Mouse (Mus musculus) ES-E14 (cell line): Measurements from ENCODE around the gene Ttc4. TPM values are rescaled to one million over a fixed set of nuclear protein-coding genes. Genes with fewer than 3 reads are reported as not detected.
A peak's percentile ranks its signal among the peaks of the same experiment; 100 is the strongest.

Experiments used
- DNase-seq: peaks from one replicate; pipeline ENCODE4 v3.0.0-alpha.2; 2013; ENCODE audit warnings: low read depth, low spot score
- H3K27ac ChIP-seq: 2 replicates; pipeline ENCODE4 v1.5.1; 2012; ENCODE audit warnings: low read depth, mild to moderate bottlenecking, low read length, moderate library complexity, mixed read lengths; ENCODE audit not compliant: poor library complexity, insufficient read depth, severe bottlenecking
- H3K36me3 ChIP-seq: 2 replicates; pipeline ENCODE4 v1.6.1; 2012; ENCODE audit warnings: mild to moderate bottlenecking, low read length, moderate library complexity, mixed read lengths; ENCODE audit not compliant: control insufficient read depth, poor library complexity, insufficient read depth, severe bottlenecking
- H3K4me1 ChIP-seq, 2 experiments: fragments of 150-350 bp in 1 of 2; sonication (generic) in 1 of 2; 2 replicates each; pipeline ENCODE4 v1.6.1; 2012; ENCODE audit warnings: low read length in 2 of 2, mild to moderate bottlenecking in 1 of 2, mixed read lengths in 1 of 2; ENCODE audit not compliant: control insufficient read depth in 2 of 2, insufficient read depth in 2 of 2, poor library complexity in 1 of 2
- H3K4me3 ChIP-seq, 2 experiments: fragments of 150-350 bp in 1 of 2; sonication (generic) in 1 of 2; 2 replicates each; pipeline ENCODE4 v1.5.1; 2012; ENCODE audit warnings: low read length in 2 of 2, low read depth in 1 of 2, mild to moderate bottlenecking in 1 of 2, mixed read lengths in 1 of 2; ENCODE audit not compliant: insufficient read depth in 1 of 2, poor library complexity in 1 of 2, severe bottlenecking in 1 of 2
- H3K9ac ChIP-seq: 2 replicates; pipeline ENCODE4 v1.6.1; 2012; ENCODE audit warnings: low read depth, mild to moderate bottlenecking, low read length, mixed read lengths; ENCODE audit not compliant: poor library complexity, insufficient read depth, severe bottlenecking
- H3K9me3 ChIP-seq: fragments of 150-350 bp; sonication (generic); 2 replicates; pipeline ENCODE4 v1.6.1; 2012; ENCODE audit warnings: low read depth, mild to moderate bottlenecking, low read length; ENCODE audit not compliant: control insufficient read depth, insufficient read depth
- CHD2 ChIP-seq: IDR thresholded peaks from 2 replicates; pipeline ENCODE4 v1.6.1; 2014; ENCODE audit warnings: mild to moderate bottlenecking, low read depth, low read length, inconsistent platforms
- HCFC1 ChIP-seq: IDR thresholded peaks from 2 replicates; pipeline ENCODE4 v1.6.1; 2012; ENCODE audit warnings: low read length, inconsistent platforms, borderline replicate concordance; ENCODE audit not compliant: insufficient read depth
- MAFK ChIP-seq: IDR thresholded peaks from 2 replicates; pipeline ENCODE4 v1.6.1; 2014; ENCODE audit warnings: mild to moderate bottlenecking, low read depth, low read length, inconsistent platforms; ENCODE audit not compliant: insufficient read depth
- ZC3H11A ChIP-seq: IDR thresholded peaks from 2 replicates; pipeline ENCODE4 v1.6.1; 2012; ENCODE audit warnings: low read depth, mild to moderate bottlenecking, inconsistent platforms, low read length, borderline replicate concordance
- ZNF384 ChIP-seq: IDR thresholded peaks from 2 replicates; pipeline ENCODE4 v1.6.1; 2012; ENCODE audit warnings: low read depth, low read length, inconsistent platforms
- in situ Hi-C, 2 experiments: fragments of 600-800 bp; cut with MboI; formaldehyde crosslinking; loops; one replicate each; pipeline ENCODE4 v1.15.1; 2025; ENCODE audit warnings: low sequenced_read_pairs in 2 of 2, inconsistent platforms in 1 of 2; ENCODE audit not compliant: unreplicated experiment in 2 of 2
- total RNA-seq: library from RNA; depleted of rRNA; stranded (reverse); fragments of 300-350 nt; gene quantifications from 2 replicates; pipeline ENCODE4 v1.2.3, GENCODE M21; 2012

Ttc4 gene
- total RNA-seq, 1 experiment, result 47.1 TPM

DNA sequence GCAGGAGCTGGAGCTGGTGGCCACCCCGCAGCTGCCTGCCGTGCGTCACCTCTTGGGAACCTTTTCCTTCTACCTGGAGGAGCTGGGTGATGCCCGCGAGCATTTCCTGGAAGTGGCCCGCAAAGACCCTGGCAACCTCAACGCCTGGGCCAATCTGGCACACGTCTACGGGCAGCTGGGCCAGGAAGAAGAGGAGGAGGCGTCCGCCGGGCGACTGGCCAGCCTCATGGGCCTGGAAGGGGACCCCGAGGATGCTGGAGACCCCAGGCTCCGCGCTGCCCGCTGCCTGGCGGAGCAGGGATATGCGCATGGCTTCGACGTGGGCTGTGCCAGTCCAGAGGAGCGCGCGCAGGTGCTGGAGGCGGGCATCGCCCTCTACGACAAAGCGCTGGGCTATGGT is 56.0 kb downstream of the Ttc4 start:
- in situ Hi-C loops, result no loop called here
- H3K36me3 ChIP-seq, result no peaks in the 10 kb centered on the region
- no peak overlapping the region for H3K27ac ChIP-seq
- H3K9ac ChIP-seq, result no peak overlapping the region
- no peak for TF ChIP-seq ZC3H11A
- no peak for TF ChIP-seq CHD2
- TF ChIP-seq MAFK, result no peak
- TF ChIP-seq HCFC1, result no peak
- TF ChIP-seq ZNF384, result no peak
- H3K4me3 ChIP-seq, result peak overlapping the region; percentile 53 to 57
- peaks cover 0 to 9% of the 10 kb centered on the region in 2 experiments; a peak in 3 of 4 replicates for H3K4me1 ChIP-seq
- H3K9me3 ChIP-seq, result no peaks in the 10 kb centered on the region
- no peak for DNase-seq

DNA sequence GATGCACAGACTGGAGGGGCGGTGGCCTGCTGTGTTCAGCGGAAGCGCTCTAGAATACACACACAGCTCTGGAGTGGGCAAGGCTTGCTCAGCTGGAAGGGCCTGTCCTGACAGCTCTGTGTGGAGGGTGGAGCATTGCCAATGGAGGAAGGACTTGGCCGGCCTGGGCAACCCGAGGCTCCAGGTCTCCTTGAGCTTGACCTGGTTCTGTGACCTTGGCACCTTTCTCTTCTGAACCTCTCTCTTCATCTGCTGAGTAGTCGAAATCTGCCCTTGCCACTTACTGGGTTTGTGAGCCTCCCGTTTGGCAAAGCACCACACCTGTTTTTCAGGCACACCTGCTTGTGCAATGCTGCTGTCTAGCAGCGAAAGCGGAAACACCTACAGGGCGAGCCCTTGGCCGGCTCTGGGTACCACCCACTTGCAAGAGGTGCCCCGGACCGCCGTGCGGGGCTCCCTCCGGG is 56.7 kb downstream of the Ttc4 start, which contains the start of gene Ttc22:
TSS of gene Ttc22 (plus strand) at position 403 of the 464 bp plus-strand sequence.
- no peak within 1 kb of the TSS for H3K9ac ChIP-seq
- TF ChIP-seq ZNF384 (no peak), ZC3H11A (no peak), MAFK (no peak), HCFC1 (no peak), CHD2 (no peak)
- DNase-seq, result no peak
- H3K4me1 ChIP-seq, result peaks cover 0 to 11% of the 10 kb centered on the region in 2 experiments; a peak in 2 of 4 replicates
- no peak within 1 kb of the TSS for H3K27ac ChIP-seq
- peak within 1 kb of the TSS; percentile 53 to 57 for H3K4me3 ChIP-seq
- in situ Hi-C loops, result no loop called here
- H3K36me3 ChIP-seq, result no peaks in the 10 kb centered on the region
- no peaks in the 10 kb centered on the region for H3K9me3 ChIP-seq

DNA sequence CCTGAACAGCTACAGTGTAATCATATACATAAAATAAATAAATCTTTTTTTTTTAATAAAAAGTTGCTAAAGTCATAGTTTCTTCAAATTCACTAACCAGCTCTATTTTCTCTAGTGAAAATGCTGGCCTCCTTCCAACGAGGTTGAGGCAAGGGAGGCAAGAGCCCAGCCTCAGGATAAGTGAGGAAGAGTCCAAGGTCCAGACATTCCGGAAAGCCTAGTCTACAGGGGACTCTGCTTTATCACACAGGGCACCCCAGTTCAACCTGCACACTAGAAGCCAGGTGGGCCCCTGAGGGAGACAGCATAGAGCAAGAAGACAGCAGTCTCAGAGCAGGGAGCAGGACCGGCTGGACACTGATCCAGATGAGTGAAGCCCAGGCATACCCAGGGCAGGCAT is 57.3 kb downstream of the Ttc4 start:
- H3K36me3 ChIP-seq, result no peaks in the 10 kb centered on the region
- no peaks in the 10 kb centered on the region for H3K9me3 ChIP-seq
- peaks cover 0 to 14% of the 10 kb centered on the region in 2 experiments; a peak in 2 of 4 replicates for H3K4me1 ChIP-seq
- no peak overlapping the region for H3K27ac ChIP-seq
- no peak for DNase-seq
- TF ChIP-seq MAFK (no peak), HCFC1 (no peak), ZC3H11A (no peak), CHD2 (no peak)
- H3K9ac ChIP-seq, result no peak overlapping the region
- no peak overlapping the region for H3K4me3 ChIP-seq
- in situ Hi-C loops, result no loop called here

DNA sequence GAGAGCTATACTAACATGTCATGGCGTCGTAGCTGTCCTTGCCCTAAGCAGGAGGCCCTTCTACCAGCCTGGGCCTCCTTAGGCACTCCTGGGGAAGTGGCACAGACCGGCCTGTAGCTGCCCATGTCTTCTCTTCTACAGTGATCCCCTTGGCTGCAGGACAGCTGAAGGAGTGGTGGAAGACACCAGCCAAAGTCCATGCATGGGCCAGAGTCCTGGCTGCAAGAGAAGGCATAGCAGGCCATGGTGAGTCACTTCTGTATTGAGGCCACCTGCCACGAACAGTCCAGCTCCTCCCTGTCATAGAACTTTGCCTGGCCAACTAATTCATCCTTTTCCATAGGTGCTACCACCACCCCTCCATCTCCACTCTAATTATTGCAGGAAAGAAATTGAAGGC is 59.8 kb downstream of the Ttc4 start:
- Histone ChIP-seq H3K36me3 (no peaks in the 10 kb centered on the region), H3K4me3 (no peak overlapping the region), H3K4me1 (peaks cover 0 to 26% of the 10 kb centered on the region in 2 experiments; a peak in 2 of 4 replicates), H3K27ac (no peak overlapping the region), H3K9me3 (no peaks in the 10 kb centered on the region), H3K9ac (no peak overlapping the region)
- DNase-seq, result no peak
- in situ Hi-C loops, result loop anchor here in 1 of 2 experiments (10.0 kb wide), 1 partner anchor 96 kb away; no protein-coding TSS in a partner anchor
- TF ChIP-seq MAFK (no peak), HCFC1 (no peak), ZNF384 (no peak), ZC3H11A (no peak), CHD2 (no peak)

DNA sequence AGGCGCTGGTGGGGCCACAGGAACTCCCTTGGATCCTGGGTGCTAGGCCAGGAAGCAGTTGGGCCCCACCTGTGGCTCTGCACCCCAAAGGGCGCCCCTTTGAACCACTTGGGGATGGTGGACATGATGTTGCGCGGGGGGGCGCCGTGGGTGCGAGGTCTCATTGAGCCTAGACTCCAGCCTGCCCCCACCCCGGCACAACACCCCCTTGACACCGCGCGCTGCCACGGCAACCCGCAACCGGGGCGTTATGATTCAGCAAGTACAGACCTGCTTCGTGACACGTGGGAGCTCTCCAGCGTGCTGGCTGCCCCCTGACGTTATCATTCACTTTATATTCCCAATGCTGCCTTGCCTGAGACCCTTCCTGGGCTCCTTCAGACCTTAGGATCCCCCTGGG is 61.7 kb downstream of the Ttc4 start, which contains the start of gene Lexm:
TSS of gene Lexm (minus strand) at position 186 of the 400 bp plus-strand sequence.
- in situ Hi-C loops, result loop anchor here in 1 of 2 experiments (10.0 kb wide), 1 partner anchor 98 kb away; no protein-coding TSS in a partner anchor
- Histone ChIP-seq H3K36me3 (no peaks in the 10 kb centered on the region), H3K27ac (peak within 1 kb of the TSS; percentile 24; the same call in 1 of the 2 replicates), H3K9me3 (no peaks in the 10 kb centered on the region), H3K4me1 (peaks cover 2 to 34% of the 10 kb centered on the region in 2 experiments; a peak in 2 of 4 replicates), H3K9ac (no peak within 1 kb of the TSS), H3K4me3 (peak within 1 kb of the TSS; percentile 5 to 50; a peak in 2 of 4 replicates)
- no peak for TF ChIP-seq CHD2
- no peak for TF ChIP-seq ZC3H11A
- TF ChIP-seq HCFC1, result no peak
- peak; percentile 41; the same call in 1 of the 2 replicates for TF ChIP-seq MAFK
- no peak for TF ChIP-seq ZNF384
- DNase-seq, result no peak
